Mouse (Mus musculus) right cerebral cortex, postnatal 10 days (tissue): Measurements from ENCODE around the gene Gm20812.
"Not testable (repeated sequence)": the region's sequence is repeated elsewhere in the genome, so short reads cannot be mapped to it uniquely, and the experiment has no call there.

Source experiments
- DNase-seq, 2 experiments: peaks; one replicate each; pipeline ENCODE4 v3.0.0; 2021; ENCODE audit warnings: low spot score in 2 of 2

The Gm20812 gene

DNA sequence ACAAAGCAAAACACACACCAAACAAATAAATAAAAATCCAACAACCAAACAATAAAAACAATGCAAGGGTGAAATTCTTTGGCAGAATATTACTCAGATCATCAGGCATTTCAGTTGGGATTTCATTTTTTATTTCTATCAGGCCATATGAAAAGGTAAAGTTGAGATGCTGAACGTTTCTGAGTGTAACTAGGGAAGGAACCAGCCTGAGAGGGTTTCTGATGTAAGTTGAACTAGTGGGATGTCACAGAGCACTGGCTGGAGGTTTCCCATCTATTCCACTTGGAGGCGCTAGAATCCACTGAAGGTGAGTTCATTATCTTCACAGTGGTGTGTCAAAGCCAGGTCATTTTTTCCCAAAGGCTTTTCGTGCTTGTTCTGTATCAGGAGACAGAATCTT lies at the start of gene Gm20812:
Gene Gm20812, plus strand, starts transcription at position 301 of the 400 bp plus-strand sequence.
- not testable (repeated sequence) for DNase-seq
